Mouse (Mus musculus) heart, embryonic 11.5 days (tissue): Measurements from ENCODE around the gene Cdc14a. TPM values are rescaled to one million over a fixed set of nuclear protein-coding genes. Genes with fewer than 3 reads are reported as not detected.

ENCODE experiments used
- ATAC-seq: fragments of 200-750 bp; cut with Nextera tagmentation; replicated peaks from 2 replicates; pipeline ENCODE4 v1.8.0; 2017; ENCODE audit warnings: moderate library complexity; ENCODE audit not compliant: insufficient number of reproducible peaks, low FRiP score, low TSS enrichment
- H3K27ac ChIP-seq: fragments of 300-500 bp; sonication (generic); 2 replicates; pipeline ENCODE4 v1.5.1; 2014; ENCODE audit warnings: mild to moderate bottlenecking, low read depth, low read length
- H3K27me3 ChIP-seq: fragments of 300-500 bp; sonication (generic); 2 replicates; pipeline ENCODE4 v1.6.1; 2014; ENCODE audit warnings: mild to moderate bottlenecking, low read length, mixed read lengths; ENCODE audit not compliant: control insufficient read depth, insufficient read depth
- H3K36me3 ChIP-seq: fragments of 300-500 bp; sonication (generic); 2 replicates; pipeline ENCODE4 v1.6.1; 2014; ENCODE audit warnings: mild to moderate bottlenecking, low read length, moderate library complexity, mixed read lengths; ENCODE audit not compliant: control insufficient read depth, insufficient read depth
- H3K4me1 ChIP-seq: fragments of 300-500 bp; sonication (generic); 2 replicates; pipeline ENCODE4 v1.6.1; 2014; ENCODE audit warnings: low read length; ENCODE audit not compliant: control insufficient read depth, insufficient read depth
- H3K4me2 ChIP-seq: fragments of 300-500 bp; sonication (generic); 2 replicates; pipeline ENCODE4 v1.6.1; 2014; ENCODE audit warnings: mild to moderate bottlenecking, moderate library complexity
- H3K4me3 ChIP-seq: fragments of 300-500 bp; sonication (generic); 2 replicates; pipeline ENCODE4 v1.5.1; 2014; ENCODE audit warnings: low read depth, low read length
- H3K9ac ChIP-seq: fragments of 300-500 bp; sonication (generic); 2 replicates; pipeline ENCODE4 v1.6.1; 2014; ENCODE audit warnings: mild to moderate bottlenecking, low read depth, low read length, moderate library complexity
- H3K9me3 ChIP-seq: fragments of 300-500 bp; sonication (generic); replicated peaks from 2 replicates; pipeline ENCODE4 v1.6.1; 2016; ENCODE audit warnings: low read length; ENCODE audit not compliant: control insufficient read depth
- WGBS: fragments of 180-500 bp; shearing (Covaris S2); extraction: QIAGEN DNeasy Blood & Tissue Kit; methylation state at CpG from one replicate; pipeline ENCODE4 v1.1.7; 2014; ENCODE audit not compliant: insufficient replicate concordance; 5-methylcytosine and 5-hydroxymethylcytosine counted together
- polyA plus RNA-seq: library from polyadenylated mRNA; unstranded; fragments of >200 nt; fragmentation: Nextera tagmentation; extraction: Ambion mirVana; gene quantifications from 2 replicates; pipeline ENCODE4 v1.2.1, GENCODE M21; 2014

Gene Cdc14a
- polyA plus RNA-seq, 1 experiment from 2014 or later = 6.3 TPM

- no peak for ATAC-seq
- Histone ChIP-seq H3K36me3 (no peaks in the 10 kb centered on the region), H3K4me3 (no peak overlapping the region), H3K4me2 (no peak overlapping the region), H3K9me3 (no peaks in the 10 kb centered on the region), H3K27ac (no peak overlapping the region), H3K9ac (no peak overlapping the region), H3K27me3 (no peaks in the 10 kb centered on the region), H3K4me1 (peaks cover 6% of the 10 kb centered on the region)
- WGBS = 77% methylated on average over 5 of the region's 5 CpGs
These were observed 28.9 kb downstream of the Cdc14a start for GRCm38 (mm10) chr3:116394885-116395390.

- no peak overlapping the region for H3K4me3 ChIP-seq
- no peak overlapping the region for H3K9ac ChIP-seq
- no peaks in the 10 kb centered on the region for H3K36me3 ChIP-seq
- H3K4me1 ChIP-seq = peaks cover 30% of the 10 kb centered on the region
- 74% methylated on average over 10 of the region's 10 CpGs for WGBS
- H3K27ac ChIP-seq = no peak overlapping the region
- H3K27me3 ChIP-seq = no peaks in the 10 kb centered on the region
- no peak for ATAC-seq
- H3K4me2 ChIP-seq = no peak overlapping the region
- no peaks in the 10 kb centered on the region for H3K9me3 ChIP-seq
These were observed 32.4 kb downstream of the Cdc14a start for GRCm38 (mm10) chr3:116391399-116391798.

GRCm38 (mm10) chr3:116389500-116390470 lies 34.0 kb downstream of the Cdc14a start:
- peak; percentile 60 for ATAC-seq
- 78% methylated on average over 14 of the region's 14 CpGs for WGBS
- H3K4me2 ChIP-seq = peak overlapping the region; percentile 44
- H3K9me3 ChIP-seq = no peaks in the 10 kb centered on the region
- H3K9ac ChIP-seq = no peak overlapping the region
- no peak overlapping the region for H3K4me3 ChIP-seq
- H3K4me1 ChIP-seq = peaks cover 29% of the 10 kb centered on the region
- H3K36me3 ChIP-seq = no peaks in the 10 kb centered on the region
- H3K27ac ChIP-seq = peak overlapping the region; percentile 68
- H3K27me3 ChIP-seq = no peaks in the 10 kb centered on the region

GRCm38 (mm10) chr3:116388808-116389207 lies 35.0 kb downstream of the Cdc14a start:
- 45% methylated on average over 11 of the region's 11 CpGs for WGBS
- peak overlapping the region; percentile 68 for H3K27ac ChIP-seq
- H3K27me3 ChIP-seq = no peaks in the 10 kb centered on the region
- peak overlapping the region; percentile 44 for H3K4me2 ChIP-seq
- ATAC-seq = peak; percentile 81
- H3K9ac ChIP-seq = peak overlapping the region; percentile 22; the same call in 1 of the 2 replicates
- no peaks in the 10 kb centered on the region for H3K9me3 ChIP-seq
- no peak overlapping the region for H3K4me3 ChIP-seq
- H3K4me1 ChIP-seq = peaks cover 29% of the 10 kb centered on the region
- no peaks in the 10 kb centered on the region for H3K36me3 ChIP-seq

GRCm38 (mm10) chr3:116386886-116387285 lies 36.9 kb downstream of the Cdc14a start:
- peaks cover 29% of the 10 kb centered on the region for H3K4me1 ChIP-seq
- no peak overlapping the region for H3K4me2 ChIP-seq
- H3K27me3 ChIP-seq = no peaks in the 10 kb centered on the region
- no peak overlapping the region for H3K4me3 ChIP-seq
- H3K27ac ChIP-seq = no peak overlapping the region
- no peak overlapping the region for H3K9ac ChIP-seq
- no peak for ATAC-seq
- no peaks in the 10 kb centered on the region for H3K36me3 ChIP-seq
- H3K9me3 ChIP-seq = no peaks in the 10 kb centered on the region

- no peak for ATAC-seq
- Histone ChIP-seq H3K36me3 (no peaks in the 10 kb centered on the region), H3K27me3 (no peaks in the 10 kb centered on the region), H3K9ac (no peak overlapping the region), H3K27ac (no peak overlapping the region), H3K4me1 (peaks cover 29% of the 10 kb centered on the region), H3K4me2 (no peak overlapping the region), H3K9me3 (no peaks in the 10 kb centered on the region), H3K4me3 (no peak overlapping the region)
- 64% methylated on average over 6 of the region's 6 CpGs for WGBS
These were observed 37.5 kb downstream of the Cdc14a start for GRCm38 (mm10) chr3:116386342-116386741.

- no peak overlapping the region for H3K9ac ChIP-seq
- peaks cover 21% of the 10 kb centered on the region for H3K4me1 ChIP-seq
- 69% methylated on average over 7 of the region's 7 CpGs for WGBS
- H3K27ac ChIP-seq = peak overlapping the region; percentile 73
- no peaks in the 10 kb centered on the region for H3K9me3 ChIP-seq
- no peak overlapping the region for H3K4me2 ChIP-seq
- no peak overlapping the region for H3K4me3 ChIP-seq
- no peak for ATAC-seq
- no peaks in the 10 kb centered on the region for H3K27me3 ChIP-seq
- no peaks in the 10 kb centered on the region for H3K36me3 ChIP-seq
These were observed 39.5 kb downstream of the Cdc14a start for GRCm38 (mm10) chr3:116384319-116384718.

- Histone ChIP-seq H3K9ac (no peak overlapping the region), H3K27ac (no peak overlapping the region), H3K4me2 (no peak overlapping the region), H3K36me3 (no peaks in the 10 kb centered on the region), H3K4me1 (peaks cover 7% of the 10 kb centered on the region; the same call in 1 of the 2 replicates), H3K9me3 (no peaks in the 10 kb centered on the region), H3K4me3 (no peak overlapping the region), H3K27me3 (no peaks in the 10 kb centered on the region)
- no peak for ATAC-seq
- WGBS = 53% methylated on average over 9 of the region's 9 CpGs
These were observed 43.5 kb downstream of the Cdc14a start for GRCm38 (mm10) chr3:116380319-116380718.
